Mouse (Mus musculus) embryo, embryonic 9.5 days (tissue): Measurements from ENCODE around the gene Ksr2.

Experiments used
- DNase-seq: peaks from one replicate; pipeline ENCODE4 v3.0.0-alpha.2; 2017; ENCODE audit errors: extremely low spot score

The Ksr2 gene

DNA sequence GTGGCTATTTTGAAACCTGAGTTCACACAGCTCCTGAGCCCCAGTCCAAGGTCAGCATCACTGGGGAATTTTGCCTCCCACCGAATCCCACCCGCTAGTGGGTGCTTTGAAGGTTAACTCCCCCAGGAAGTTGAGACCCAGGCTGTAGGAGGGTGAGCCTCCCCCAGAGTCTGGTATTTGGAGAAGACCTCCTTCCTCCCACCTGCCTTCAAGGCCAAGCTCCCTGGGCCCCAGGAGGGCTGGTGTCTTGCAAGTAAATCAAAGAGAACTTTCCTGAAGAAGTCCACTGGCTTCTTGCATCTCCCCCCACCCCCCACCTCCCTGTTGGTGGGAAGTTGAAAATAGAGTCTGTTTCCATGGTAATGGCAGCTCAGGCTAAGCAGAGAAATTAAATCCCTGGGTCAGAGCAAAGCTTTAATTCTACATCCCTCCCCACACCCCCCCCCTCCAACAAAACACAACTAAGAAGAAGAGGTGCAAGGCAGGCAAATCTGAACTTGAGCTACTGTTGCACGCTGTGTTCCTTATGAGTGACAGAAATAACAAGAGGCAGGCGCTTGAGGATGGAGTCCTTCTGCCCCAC is 274.1 kb downstream of the Ksr2 start:
- no peak for DNase-seq

DNA sequence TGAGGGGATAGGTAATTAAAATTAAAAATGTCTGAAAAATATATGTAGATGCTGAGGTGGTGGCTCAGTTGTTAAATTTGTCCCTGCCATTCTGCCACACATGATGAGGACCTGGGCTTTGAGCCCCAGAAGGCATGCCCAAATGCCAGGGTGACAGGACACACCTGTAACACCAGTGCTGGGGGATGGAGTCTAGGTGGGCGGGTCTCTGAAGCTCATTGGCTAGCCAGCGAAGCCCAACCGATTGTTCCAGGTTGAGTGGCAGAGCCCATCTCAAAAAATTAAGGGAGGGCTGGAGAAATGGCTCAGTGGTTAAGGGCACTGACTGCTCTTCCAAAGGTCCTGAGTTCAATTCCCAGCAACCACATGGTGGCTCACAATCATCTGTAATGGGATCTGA is 274.9 kb downstream of the Ksr2 start:
- DNase-seq, result no peak

DNA sequence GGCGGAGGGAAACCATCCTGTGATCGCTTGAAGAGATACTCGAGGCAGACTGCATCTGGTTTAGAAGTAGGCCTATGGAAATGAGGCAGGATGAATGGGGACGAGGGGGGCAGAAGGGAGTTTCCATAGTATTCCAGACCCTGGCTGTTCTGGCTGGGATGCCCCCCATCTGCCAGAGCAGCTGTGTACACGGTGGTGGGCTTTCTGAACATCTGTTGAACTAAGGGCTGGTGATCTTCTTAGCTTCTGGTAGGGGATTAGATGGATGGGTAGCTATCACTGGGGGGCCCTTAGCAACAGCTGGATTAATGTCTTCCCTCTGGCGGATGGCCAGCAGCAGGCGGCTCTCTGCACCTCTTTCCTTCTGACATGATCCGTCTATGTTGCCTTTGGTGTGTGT is 276.0 kb downstream of the Ksr2 start:
- DNase-seq, result no peak

DNA sequence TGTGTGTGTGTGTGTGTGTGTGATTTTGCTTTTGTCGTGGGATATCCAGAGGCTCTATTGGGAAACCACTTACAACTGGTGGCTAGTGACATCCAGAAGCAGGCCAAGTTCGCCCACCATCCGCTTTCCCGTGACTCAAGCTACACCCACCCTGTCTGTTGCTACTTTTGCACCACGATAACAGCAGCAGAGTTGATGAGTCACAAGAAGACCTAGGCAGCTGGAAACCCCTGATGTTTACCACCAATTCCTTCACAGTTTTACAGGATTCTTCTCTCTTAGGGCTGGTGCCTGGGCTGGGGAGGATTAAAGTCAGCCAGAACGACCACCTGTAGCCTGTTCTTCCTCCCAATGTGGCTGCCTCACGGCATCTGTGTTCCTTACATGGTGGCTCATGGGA is 277.5 kb downstream of the Ksr2 start:
- DNase-seq, result no peak

DNA sequence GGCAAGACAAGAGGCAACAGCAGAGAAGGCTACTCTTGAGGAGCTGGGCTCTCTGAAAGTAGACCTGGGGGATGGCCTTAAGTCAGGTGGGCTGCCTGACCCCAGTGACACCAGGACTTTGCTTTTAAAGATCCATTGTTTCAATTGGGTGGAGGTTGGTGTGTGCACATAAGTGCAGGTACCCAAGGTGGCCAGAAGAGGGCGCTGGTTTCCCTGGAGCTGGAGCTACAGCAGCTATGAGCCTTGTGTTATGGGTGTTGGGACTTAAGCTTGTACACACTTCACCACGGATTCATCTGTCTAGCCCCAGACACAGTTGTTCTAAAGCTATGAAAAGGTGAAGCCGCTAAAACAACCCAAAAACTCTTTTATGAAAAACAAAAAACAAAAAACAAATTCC is 279.8 kb downstream of the Ksr2 start:
- DNase-seq, result no peak

DNA sequence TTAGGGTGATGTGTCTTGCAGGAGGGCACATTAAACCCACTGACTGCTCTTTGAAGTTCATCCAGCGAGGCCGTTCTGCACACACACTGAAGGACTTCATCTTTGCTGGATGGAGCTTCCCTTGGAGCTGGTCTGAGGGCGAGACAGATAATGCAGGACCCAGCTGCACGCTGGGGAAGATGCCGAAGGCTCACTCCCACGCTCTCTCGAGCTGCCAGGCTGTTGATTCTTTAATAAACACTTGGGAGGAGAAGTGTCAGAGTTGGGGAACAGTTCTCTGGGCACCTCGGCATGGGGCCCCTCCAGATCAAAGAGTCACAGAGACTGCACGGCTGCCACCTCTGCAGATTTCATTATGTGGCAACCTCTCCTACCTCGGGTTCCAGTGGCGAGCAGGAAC is 280.8 kb downstream of the Ksr2 start:
- DNase-seq, result no peak

DNA sequence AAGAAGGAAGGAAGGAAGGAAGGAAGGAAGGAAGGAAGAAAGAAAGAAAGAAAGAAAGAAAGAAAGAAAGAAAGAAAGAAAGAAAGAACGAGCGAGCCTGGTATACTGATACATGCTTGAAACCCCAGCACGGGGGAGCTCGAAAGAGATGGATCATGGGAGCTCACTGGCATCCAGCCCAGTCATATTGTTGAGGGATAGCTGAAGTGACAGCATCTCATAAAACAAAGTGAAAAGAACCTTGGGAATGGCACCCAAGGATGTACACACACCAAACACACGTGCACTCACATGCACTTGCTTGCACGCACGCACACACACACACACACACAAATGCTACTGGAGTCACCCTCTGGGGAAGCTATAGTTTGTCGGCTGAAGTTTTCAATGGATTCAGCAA is 282.6 kb downstream of the Ksr2 start:
- no peak for DNase-seq

DNA sequence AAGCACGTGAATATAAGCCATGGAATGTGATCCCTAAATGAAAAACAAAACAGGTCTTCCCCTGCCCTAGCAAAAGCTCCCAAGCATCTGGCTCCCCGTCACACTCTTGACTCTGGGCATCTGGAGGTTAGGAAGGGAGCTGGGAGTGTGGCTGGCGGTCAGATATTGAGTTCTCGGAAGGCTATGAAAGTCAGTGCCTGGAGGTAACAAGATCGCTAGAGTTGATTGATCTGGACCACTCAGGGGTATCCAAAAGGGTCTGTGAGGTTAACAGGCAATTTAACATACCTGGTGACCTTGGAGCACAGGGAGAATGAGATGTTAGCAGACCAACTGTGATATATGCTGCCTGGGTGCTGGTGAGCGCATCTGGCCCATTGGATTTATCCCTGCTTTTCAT is 283.8 kb downstream of the Ksr2 start:
- DNase-seq, result no peak

DNA sequence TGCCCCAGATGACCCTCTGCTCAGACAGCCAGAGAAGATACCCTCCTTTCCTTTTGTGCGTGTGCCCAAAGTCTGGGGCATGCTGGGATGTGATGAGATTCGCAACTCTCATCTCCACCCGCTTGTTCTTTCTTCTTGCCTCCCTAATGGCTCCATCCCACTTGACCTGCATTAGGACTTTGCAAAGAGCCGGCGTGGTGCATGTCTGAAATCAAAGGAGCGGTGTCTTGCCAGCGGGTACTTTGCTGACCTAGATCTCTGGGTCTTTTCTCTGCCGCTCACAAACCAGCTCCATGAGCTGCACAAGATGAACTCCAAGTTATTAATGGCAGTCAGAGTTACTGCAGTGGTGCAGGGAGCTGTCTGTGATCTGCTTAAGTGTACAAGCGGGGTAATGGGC is 290.6 kb downstream of the Ksr2 start:
- no peak for DNase-seq

DNA sequence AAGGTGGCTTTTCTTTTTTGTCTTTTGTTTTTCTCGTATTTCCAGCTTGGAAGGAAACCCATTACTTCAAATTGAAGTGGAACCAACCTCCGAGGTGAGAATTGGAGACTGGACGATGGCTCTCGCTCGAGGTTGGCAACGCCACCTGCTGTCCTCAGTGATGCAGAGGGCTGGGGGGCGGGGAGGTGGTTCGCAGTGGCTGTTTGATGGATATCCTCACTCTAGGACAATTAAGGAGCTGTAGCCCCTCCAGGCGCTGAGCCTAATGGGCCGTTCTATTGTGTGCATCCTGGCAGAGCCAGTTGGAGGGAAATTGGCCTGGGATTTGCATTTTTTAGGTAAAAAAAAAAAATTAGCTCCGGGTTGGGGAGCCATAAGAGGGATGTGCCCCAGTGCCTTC is 292.8 kb downstream of the Ksr2 start:
- DNase-seq, result peak; percentile 22

DNA sequence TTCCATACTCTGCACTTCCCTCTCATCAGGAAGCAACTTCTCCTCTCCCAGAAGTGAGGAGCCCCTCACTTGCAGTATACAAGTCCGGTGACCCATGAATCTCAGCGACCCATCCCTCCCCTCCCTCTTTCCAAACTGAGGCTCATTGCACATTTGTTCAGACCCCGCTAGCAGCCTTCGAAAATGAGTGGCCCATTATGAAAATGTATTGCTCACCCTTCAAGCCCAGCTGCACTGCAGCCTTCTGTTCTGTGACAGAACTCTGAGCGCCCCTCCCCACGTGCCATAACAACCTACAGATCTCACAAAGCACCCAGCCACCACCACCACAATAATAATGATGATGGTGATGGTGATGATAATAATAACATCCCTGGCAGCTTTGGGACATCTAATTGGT is 295.5 kb downstream of the Ksr2 start:
- DNase-seq, result no peak

DNA sequence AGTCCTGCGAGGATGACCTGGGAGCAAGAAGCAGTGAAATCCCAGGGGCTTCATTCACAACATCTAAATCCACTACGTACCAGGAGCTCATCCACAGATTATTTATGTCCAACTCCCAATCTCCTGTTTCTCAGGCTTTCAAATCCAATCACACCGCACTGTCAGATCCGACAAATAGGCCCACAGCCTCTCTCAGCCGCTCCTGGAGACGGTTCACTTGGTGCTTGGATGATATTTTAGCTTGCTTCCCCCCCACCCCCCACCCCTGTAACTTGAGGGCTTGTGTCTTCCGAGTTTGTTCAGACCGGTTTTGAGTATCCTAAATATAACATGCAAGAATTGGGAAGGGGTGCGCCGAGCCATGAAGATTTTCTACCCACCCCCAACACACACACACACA is 297.8 kb downstream of the Ksr2 start:
- no peak for DNase-seq

DNA sequence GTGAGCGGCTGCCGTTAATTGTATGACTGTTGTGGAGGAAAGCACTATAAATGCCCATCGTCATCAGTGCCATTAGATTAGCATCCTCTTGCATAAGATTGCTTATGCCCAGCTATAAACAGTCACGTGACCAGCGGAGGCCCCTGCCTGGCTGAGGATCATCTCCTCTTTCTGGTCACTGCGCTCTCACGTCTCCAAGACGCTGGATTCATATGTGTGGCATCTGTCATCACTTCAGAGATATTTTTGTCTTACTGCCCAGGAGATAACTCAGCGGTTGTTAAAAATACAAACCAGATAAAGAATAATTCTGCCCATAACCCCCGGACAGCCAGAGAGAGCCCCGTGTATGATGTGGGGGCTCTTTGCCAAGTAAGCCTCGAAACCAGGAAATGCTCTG is 298.4 kb downstream of the Ksr2 start:
- DNase-seq, result no peak

DNA sequence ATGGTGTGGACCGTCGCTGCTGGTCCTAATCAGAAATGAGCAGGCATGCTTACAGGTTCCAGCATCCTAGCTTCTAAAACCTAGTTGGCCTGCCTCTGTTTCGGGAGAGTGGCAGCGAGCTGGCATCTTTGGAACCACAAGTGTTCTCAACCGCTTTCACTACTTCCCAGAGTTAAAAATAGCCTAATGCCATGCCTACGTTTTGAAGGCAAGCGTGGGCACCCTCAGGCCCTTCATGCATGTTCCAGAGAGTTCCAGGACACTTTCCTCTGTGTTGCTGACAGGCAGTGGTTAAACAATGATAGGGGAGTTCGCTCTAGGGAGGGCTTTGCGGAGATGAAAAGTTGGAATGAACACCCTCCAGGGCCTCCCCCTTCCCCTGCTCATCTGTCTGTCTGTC is 303.3 kb downstream of the Ksr2 start:
- DNase-seq, result no peak

DNA sequence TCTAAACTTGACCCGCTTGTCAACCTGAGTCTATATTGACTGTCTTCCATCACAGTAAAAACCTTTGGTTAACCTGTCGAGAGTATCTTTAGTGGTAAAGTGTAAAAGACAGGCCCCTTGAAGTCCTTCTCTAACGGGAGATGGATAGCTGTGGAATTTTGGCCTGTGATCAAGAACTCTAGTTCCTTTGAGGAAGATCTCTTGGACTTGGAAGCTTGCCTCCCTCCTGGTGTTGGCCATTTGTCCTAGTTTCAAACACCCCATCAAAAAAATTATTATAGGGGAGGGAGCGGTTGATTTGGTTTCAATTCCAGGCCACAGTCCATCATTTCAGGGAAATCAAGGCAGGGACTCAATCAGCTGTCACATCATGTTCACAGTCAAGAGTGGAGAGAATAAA is 309.5 kb downstream of the Ksr2 start:
- DNase-seq, result no peak

DNA sequence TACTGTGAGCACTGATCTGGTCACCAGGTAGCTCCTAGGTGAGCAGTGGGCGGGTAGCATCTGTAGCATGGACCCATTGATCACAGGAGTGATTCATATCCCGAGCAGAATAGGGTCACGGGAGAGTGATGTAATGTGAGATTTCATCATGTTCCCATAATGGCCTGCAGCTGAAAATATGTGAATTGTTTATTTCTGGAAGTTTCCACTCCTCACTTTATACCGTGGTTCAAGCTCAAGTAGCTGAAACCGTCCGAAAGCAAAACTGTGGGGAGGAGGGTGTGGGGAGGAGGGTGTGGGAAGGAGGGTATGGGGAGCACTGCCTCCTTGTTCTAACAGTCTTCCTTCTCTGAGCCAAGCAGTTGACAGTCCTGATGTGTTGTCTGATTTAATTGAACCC is 312.7 kb downstream of the Ksr2 start:
- DNase-seq, result no peak

DNA sequence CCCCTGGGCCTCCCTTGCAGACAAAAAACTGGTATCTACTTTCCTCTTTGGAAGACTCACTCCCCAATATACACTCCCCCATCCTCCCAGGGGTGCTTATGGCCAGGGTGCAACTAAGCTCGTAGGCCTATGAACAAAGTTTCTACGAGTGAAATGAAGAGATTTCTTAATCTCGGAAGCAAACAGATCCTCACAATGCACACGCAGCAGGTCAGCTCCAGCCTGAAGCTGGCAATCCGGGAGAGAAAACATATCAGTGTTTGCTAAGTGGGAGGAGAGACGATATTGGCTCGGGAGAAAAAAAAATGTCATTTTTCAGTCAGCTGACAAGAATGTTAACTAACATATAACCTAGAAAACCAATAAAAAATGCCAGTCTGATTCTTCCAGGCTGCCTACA is 313.3 kb downstream of the Ksr2 start:
- no peak for DNase-seq

DNA sequence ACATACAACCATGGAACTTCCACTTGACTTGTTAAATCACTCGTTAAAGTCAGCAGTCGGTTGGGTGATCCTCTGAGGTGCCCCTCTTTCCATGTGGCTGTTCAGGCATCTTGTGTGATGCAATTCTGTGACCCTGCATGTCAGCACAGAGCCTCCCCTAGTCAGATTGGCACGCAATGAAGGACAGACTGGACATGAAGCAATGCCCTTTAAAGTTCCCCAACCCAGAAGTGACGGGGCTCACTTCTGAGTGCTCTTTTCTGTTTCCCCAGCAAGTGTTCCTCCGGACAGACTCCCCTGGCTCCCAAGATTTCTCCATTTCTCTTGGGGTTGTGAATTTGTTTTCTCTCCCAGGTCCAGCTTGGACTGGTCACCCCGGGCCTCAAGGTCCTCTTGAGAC is 317.5 kb downstream of the Ksr2 start:
- no peak for DNase-seq

DNA sequence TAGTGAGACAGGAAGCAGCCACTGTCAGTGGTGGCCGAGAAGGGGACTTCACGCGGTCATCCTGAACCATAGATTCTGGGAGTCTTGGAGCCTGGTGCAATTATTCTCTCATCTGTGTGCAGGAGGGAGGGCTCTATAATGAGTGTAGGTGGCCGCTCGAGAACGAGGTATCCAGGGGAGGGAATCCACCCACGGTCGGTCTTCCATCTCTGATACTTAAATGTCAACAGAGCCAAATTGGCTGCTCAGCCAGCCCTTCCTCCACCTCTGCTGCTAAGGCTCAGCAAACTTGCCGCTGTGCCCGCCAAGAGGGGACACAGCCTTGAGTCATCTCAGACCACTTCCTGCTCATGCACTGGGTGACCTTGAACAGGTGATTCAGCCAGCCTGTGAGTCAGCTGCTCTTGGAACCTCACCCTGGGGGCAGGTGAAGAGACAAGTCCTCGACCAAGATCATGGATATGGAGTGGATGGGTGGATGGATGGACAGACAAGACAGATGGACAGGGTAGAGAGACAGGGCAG is 330.9 kb downstream of the Ksr2 start:
- DNase-seq, result no peak

DNA sequence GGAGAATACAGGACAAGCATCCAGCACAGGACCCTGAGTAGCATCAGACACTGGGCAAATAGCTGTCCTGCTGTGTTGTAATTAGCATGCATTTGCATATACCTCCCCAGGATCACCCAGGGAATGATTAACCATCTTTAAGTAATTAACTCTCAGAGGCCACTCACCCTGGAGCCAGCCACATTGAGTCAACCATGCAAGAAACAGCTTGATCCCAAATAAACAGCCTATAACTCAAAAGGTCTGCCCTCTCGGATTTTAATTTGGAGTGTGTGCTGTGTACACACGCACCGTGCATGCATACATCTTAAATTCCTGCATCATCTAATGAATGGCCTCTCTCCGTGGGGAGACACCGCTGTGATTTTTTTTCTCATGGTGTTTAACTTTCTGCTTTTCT is 335.6 kb downstream of the Ksr2 start:
- no peak for DNase-seq

DNA sequence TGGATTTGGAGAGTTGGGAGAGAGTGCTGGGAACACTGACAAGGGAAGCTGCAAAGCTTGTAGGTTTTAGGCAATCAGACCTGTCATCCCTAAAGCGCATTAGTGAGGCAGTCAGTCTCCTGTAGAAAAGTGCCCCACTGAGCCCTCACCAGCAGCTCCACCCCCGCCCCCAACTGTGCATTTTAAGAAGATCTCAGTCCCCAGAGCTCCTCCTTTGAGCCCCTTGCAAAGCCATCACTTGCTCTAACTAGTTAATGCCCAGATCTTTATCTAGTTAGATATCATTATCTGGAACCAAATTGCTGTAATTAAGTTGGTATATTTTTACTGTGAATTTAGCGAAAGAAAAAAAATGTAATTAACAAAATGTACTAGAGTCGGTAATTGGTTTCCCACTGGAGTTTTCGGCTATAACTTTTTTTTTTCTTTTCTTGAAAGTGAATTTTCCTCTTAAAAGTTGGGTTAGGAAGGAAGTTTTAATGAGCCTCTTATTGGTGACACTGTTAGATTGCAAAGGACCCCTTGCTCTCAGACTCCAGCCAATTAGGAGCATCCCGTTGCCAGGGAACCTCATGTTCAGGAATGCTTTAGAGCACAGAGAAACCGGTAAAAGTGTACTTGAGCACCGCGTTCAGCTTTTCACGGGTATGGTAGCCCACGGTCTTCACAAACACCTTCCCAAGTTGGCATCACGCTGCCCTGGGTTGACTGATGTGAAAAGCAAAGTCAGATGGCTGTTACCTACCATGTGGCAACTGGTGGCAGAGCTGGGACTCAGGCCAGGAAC is 344.1 kb downstream of the Ksr2 start:
- DNase-seq, result no peak

DNA sequence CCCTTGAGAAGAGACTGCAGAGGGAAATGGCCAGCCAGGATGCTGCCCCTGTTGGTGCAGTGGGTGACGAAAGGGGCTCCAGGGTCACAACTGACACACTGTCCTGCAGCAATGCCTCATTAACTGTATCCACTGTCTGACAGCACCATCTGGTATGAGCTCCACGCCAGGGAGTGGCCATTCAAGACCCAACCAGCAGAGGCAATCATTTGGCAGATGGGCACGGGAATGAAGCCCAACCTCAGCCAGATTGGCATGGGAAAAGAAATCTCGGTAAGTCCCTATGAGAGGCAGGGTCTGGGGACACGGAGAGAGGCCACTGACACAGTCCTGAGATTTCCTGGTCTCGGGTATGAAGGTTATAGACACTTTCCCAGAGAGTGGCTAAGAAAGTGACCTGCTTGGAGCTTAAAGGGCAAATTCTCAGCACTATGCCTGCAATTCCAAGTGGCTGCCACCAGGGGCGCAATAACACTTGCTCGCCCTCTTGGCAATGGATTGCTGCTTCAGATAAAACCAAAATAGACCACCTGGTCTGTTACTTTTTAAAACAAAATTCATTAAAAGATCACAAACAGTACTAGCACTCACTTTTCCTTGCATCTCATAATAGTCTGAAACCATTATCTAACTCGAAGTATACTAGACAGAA is 347.5 kb downstream of the Ksr2 start:
- DNase-seq, result no peak

DNA sequence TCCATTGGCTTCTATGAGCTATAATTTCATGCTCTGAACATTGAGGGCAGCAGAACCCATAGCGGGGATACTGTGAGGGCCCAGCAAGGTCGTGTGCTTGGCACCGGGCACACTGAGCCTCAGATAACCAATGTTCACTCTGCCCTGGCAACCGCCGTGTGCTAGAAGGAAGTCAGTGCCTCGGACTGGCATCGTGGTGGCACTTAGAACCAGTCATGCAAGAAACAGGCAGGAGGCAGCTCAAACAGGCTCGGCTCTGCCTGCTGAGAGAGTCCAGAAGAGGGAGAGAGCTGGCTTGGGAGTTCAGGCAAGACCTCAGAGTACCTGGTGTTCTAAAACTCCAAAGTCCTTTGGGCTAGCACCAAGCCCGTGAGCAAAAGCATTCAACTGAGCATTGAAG is 350.7 kb downstream of the Ksr2 start:
- no peak for DNase-seq
